Mouse (Mus musculus) testis, adult 2 months (tissue): ENCODE results near the gene Atxn1. TPM values are rescaled to one million over a fixed set of nuclear protein-coding genes. Genes with fewer than 3 reads are reported as not detected.

ENCODE experiments used
- H3K27ac ChIP-seq: fragments of 200-500 bp; 2 replicates; pipeline ENCODE4 v1.5.1; 2012; ENCODE audit warnings: low read depth, low read length; ENCODE audit not compliant: control insufficient read depth, insufficient read depth
- H3K27me3 ChIP-seq: fragments of 200-500 bp; 2 replicates; pipeline ENCODE4 v1.6.1; 2012; ENCODE audit warnings: mild to moderate bottlenecking, low read length, moderate library complexity; ENCODE audit not compliant: control insufficient read depth, insufficient read depth
- H3K36me3 ChIP-seq: fragments of 200-500 bp; 2 replicates; pipeline ENCODE4 v1.6.1; 2012; ENCODE audit warnings: mild to moderate bottlenecking, low read length; ENCODE audit not compliant: control insufficient read depth, insufficient read depth
- H3K4me1 ChIP-seq: fragments of 200-500 bp; 2 replicates; pipeline ENCODE4 v1.6.1; 2012; ENCODE audit warnings: low read length; ENCODE audit not compliant: control insufficient read depth, insufficient read depth
- H3K4me3 ChIP-seq: fragments of 200-500 bp; 2 replicates; pipeline ENCODE4 v1.5.1; 2012; ENCODE audit warnings: low read depth, mild to moderate bottlenecking, low read length, moderate library complexity, mixed read lengths; ENCODE audit not compliant: control insufficient read depth
- CTCF ChIP-seq: fragments of 200-500 bp; IDR thresholded peaks from 2 replicates; pipeline ENCODE4 v1.5.1; 2012; ENCODE audit warnings: low read depth, mild to moderate bottlenecking, inconsistent platforms, low read length, moderate library complexity; ENCODE audit not compliant: control insufficient read depth, insufficient read depth, insufficient replicate concordance
- POLR2A ChIP-seq: fragments of 200-500 bp; IDR thresholded peaks from 2 replicates; pipeline ENCODE4 v1.6.1; 2012; ENCODE audit warnings: low read depth, mild to moderate bottlenecking, inconsistent platforms, low read length, moderate library complexity; ENCODE audit not compliant: control insufficient read depth
- polyA plus RNA-seq: library from polyadenylated mRNA; depleted of rRNA; stranded (reverse); fragments of >200 nt; gene quantifications from 2 replicates; pipeline ENCODE4 v1.2.3, GENCODE M21; 2012

Gene Atxn1
- polyA plus RNA-seq, 1 experiment = 3.2 TPM

GRCm38 (mm10) chr13:45749222-45749621 is 215.6 kb downstream of the Atxn1 start:
- Histone ChIP-seq H3K27me3 (no peaks in the 10 kb centered on the region), H3K36me3 (no peaks in the 10 kb centered on the region), H3K27ac (no peak overlapping the region), H3K4me3 (no peak overlapping the region), H3K4me1 (no peaks in the 10 kb centered on the region)
- TF ChIP-seq POLR2A (no peak), CTCF (no peak)

GRCm38 (mm10) chr13:45748691-45749090 is 216.1 kb downstream of the Atxn1 start:
- TF ChIP-seq POLR2A (no peak), CTCF (no peak)
- no peak overlapping the region for H3K27ac ChIP-seq
- H3K4me3 ChIP-seq = no peak overlapping the region

GRCm38 (mm10) chr13:45745851-45746773 is 218.7 kb downstream of the Atxn1 start:
- no peaks in the 10 kb centered on the region for H3K27me3 ChIP-seq
- no peaks in the 10 kb centered on the region for H3K4me1 ChIP-seq
- no peaks in the 10 kb centered on the region for H3K36me3 ChIP-seq
- TF ChIP-seq POLR2A = no peak
- no peak for TF ChIP-seq CTCF
- H3K4me3 ChIP-seq = no peak overlapping the region
- H3K27ac ChIP-seq = no peak overlapping the region

More at GRCm38 (mm10) chr13:45748691-45749090, 216.1 kb downstream of the Atxn1 start:
- H3K27me3 ChIP-seq = no peaks in the 10 kb centered on the region
- H3K36me3 ChIP-seq = no peaks in the 10 kb centered on the region
- H3K4me1 ChIP-seq = no peaks in the 10 kb centered on the region

GRCm38 (mm10) chr13:45744803-45745432 is 219.9 kb downstream of the Atxn1 start:
- H3K27me3 ChIP-seq = no peaks in the 10 kb centered on the region
- no peaks in the 10 kb centered on the region for H3K4me1 ChIP-seq
- TF ChIP-seq CTCF = no peak
- TF ChIP-seq POLR2A = no peak
- H3K36me3 ChIP-seq = no peaks in the 10 kb centered on the region
- no peak overlapping the region for H3K4me3 ChIP-seq
- no peak overlapping the region for H3K27ac ChIP-seq

- H3K27ac ChIP-seq = no peak overlapping the region
- no peak for TF ChIP-seq CTCF
- no peak for TF ChIP-seq POLR2A
- no peaks in the 10 kb centered on the region for H3K27me3 ChIP-seq
- no peak overlapping the region for H3K4me3 ChIP-seq
- no peaks in the 10 kb centered on the region for H3K36me3 ChIP-seq
- no peaks in the 10 kb centered on the region for H3K4me1 ChIP-seq
Measured at GRCm38 (mm10) chr13:45743848-45744247, 221.0 kb downstream of the Atxn1 start.

GRCm38 (mm10) chr13:45740369-45740768 is 224.4 kb downstream of the Atxn1 start:
- no peak for TF ChIP-seq POLR2A
- TF ChIP-seq CTCF = no peak
- Histone ChIP-seq H3K27me3 (no peaks in the 10 kb centered on the region), H3K27ac (no peak overlapping the region)

GRCm38 (mm10) chr13:45736241-45736640 is 228.6 kb downstream of the Atxn1 start:
- no peak overlapping the region for H3K27ac ChIP-seq
- H3K4me3 ChIP-seq = no peak overlapping the region
- no peak for TF ChIP-seq POLR2A
- no peak for TF ChIP-seq CTCF
- no peaks in the 10 kb centered on the region for H3K36me3 ChIP-seq
- no peaks in the 10 kb centered on the region for H3K27me3 ChIP-seq
- H3K4me1 ChIP-seq = no peaks in the 10 kb centered on the region

More at GRCm38 (mm10) chr13:45740369-45740768, 224.4 kb downstream of the Atxn1 start:
- no peaks in the 10 kb centered on the region for H3K36me3 ChIP-seq
- H3K4me1 ChIP-seq = no peaks in the 10 kb centered on the region
- no peak overlapping the region for H3K4me3 ChIP-seq
